Mouse (Mus musculus): Measurements from ENCODE around the gene Tmem161a. TPM values are rescaled to one million over a fixed set of nuclear protein-coding genes. Genes with fewer than 3 reads are reported as not detected.

Tmem161a gene
- polyA plus RNA-seq, 1 experiment, result 22.0 TPM

GRCm38 (mm10) chr8:70216566-70216965, 44.4 kb downstream of the Tmem161a start:
- Histone ChIP-seq H3K4me3 (replicated peaks; ENCODE audit: control insufficient read depth, low read depth, low read length) (no peak overlapping the region), H3K27ac (ENCODE audit: control insufficient read depth, insufficient read depth, low read depth, low read length, poor library complexity) (no peak overlapping the region), H3K4me1 (ENCODE audit: control insufficient read depth, insufficient read depth, low read length) (no peaks in the 10 kb centered on the region; the same call in 1 of the 2 replicates)
- TF ChIP-seq CTCF (IDR thresholded peaks at IDR 0.05; ENCODE audit: control insufficient read depth, insufficient read depth, low read length) (no peak), POLR2A (IDR thresholded peaks at IDR 0.05; ENCODE audit: borderline replicate concordance, control insufficient read depth, low read depth, low read length) (no peak)
- WGBS, result 94% methylated on average over 1 of the region's 1 CpGs

GRCm38 (mm10) chr8:70217441-70217840, 45.3 kb downstream of the Tmem161a start:
- Histone ChIP-seq H3K4me1 (ENCODE audit: control insufficient read depth, insufficient read depth, low read length) (no peaks in the 10 kb centered on the region; the same call in 1 of the 2 replicates), H3K4me3 (replicated peaks; ENCODE audit: control insufficient read depth, low read depth, low read length) (no peak overlapping the region)
- TF ChIP-seq POLR2A (IDR thresholded peaks at IDR 0.05; ENCODE audit: borderline replicate concordance, control insufficient read depth, low read depth, low read length), result no peak
- no peak for TF ChIP-seq CTCF (IDR thresholded peaks at IDR 0.05; ENCODE audit: control insufficient read depth, insufficient read depth, low read length)

GRCm38 (mm10) chr8:70219107-70219684, 47.0 kb downstream of the Tmem161a start:
- no peak overlapping the region for H3K4me3 ChIP-seq (replicated peaks; ENCODE audit: control insufficient read depth, low read depth, low read length)
- H3K4me1 ChIP-seq (ENCODE audit: control insufficient read depth, insufficient read depth, low read length), result no peaks in the 10 kb centered on the region
- TF ChIP-seq POLR2A (IDR thresholded peaks at IDR 0.05; ENCODE audit: borderline replicate concordance, control insufficient read depth, low read depth, low read length) (no peak), CTCF (IDR thresholded peaks at IDR 0.05; ENCODE audit: control insufficient read depth, insufficient read depth, low read length) (no peak)
- 73% methylated on average over 5 of the region's 5 CpGs for WGBS
- H3K27ac ChIP-seq (ENCODE audit: control insufficient read depth, insufficient read depth, low read depth, low read length, poor library complexity), result no peak overlapping the region

More at GRCm38 (mm10) chr8:70217441-70217840, 45.3 kb downstream of the Tmem161a start:
- H3K27ac ChIP-seq (ENCODE audit: control insufficient read depth, insufficient read depth, low read depth, low read length, poor library complexity), result no peak overlapping the region

- WGBS, result 82% methylated on average over 8 of the region's 8 CpGs
- H3K27ac ChIP-seq (ENCODE audit: control insufficient read depth, insufficient read depth, low read depth, low read length, poor library complexity), result no peak overlapping the region; the same call in 1 of the 2 replicates
- no peaks in the 10 kb centered on the region for H3K4me1 ChIP-seq (ENCODE audit: control insufficient read depth, insufficient read depth, low read length)
- TF ChIP-seq CTCF (IDR thresholded peaks at IDR 0.05; ENCODE audit: control insufficient read depth, insufficient read depth, low read length) (no peak), POLR2A (IDR thresholded peaks at IDR 0.05; ENCODE audit: borderline replicate concordance, control insufficient read depth, low read depth, low read length) (peak; percentile 23; the same call in 1 of the 2 replicates)
- H3K4me3 ChIP-seq (replicated peaks; ENCODE audit: control insufficient read depth, low read depth, low read length), result no peak overlapping the region
Measured at GRCm38 (mm10) chr8:70220236-70220840, 48.2 kb downstream of the Tmem161a start.

- Histone ChIP-seq H3K4me3 (replicated peaks; ENCODE audit: control insufficient read depth, low read depth, low read length) (no peak overlapping the region), H3K4me1 (ENCODE audit: control insufficient read depth, insufficient read depth, low read length) (no peaks in the 10 kb centered on the region), H3K27ac (ENCODE audit: control insufficient read depth, insufficient read depth, low read depth, low read length, poor library complexity) (no peak overlapping the region)
- no peak for TF ChIP-seq CTCF (IDR thresholded peaks at IDR 0.05; ENCODE audit: control insufficient read depth, insufficient read depth, low read length)
- TF ChIP-seq POLR2A (IDR thresholded peaks at IDR 0.05; ENCODE audit: borderline replicate concordance, control insufficient read depth, low read depth, low read length), result no peak
- 96% methylated on average over 3 of the region's 3 CpGs for WGBS
Measured at GRCm38 (mm10) chr8:70220911-70221310, 48.8 kb downstream of the Tmem161a start.

- H3K27ac ChIP-seq (ENCODE audit: control insufficient read depth, insufficient read depth, low read depth, low read length, poor library complexity), result no peak overlapping the region
- H3K4me3 ChIP-seq (replicated peaks; ENCODE audit: control insufficient read depth, low read depth, low read length), result no peak overlapping the region
- WGBS, result 86% methylated on average over 12 of the region's 12 CpGs
- TF ChIP-seq CTCF (IDR thresholded peaks at IDR 0.05; ENCODE audit: control insufficient read depth, insufficient read depth, low read length) (no peak), POLR2A (IDR thresholded peaks at IDR 0.05; ENCODE audit: borderline replicate concordance, control insufficient read depth, low read depth, low read length) (no peak)
- no peaks in the 10 kb centered on the region for H3K4me1 ChIP-seq (ENCODE audit: control insufficient read depth, insufficient read depth, low read length)
Measured at GRCm38 (mm10) chr8:70222041-70222440, 49.9 kb downstream of the Tmem161a start.

- no peak overlapping the region for H3K27ac ChIP-seq (ENCODE audit: control insufficient read depth, insufficient read depth, low read depth, low read length, poor library complexity)
- H3K4me3 ChIP-seq (replicated peaks; ENCODE audit: control insufficient read depth, low read depth, low read length), result no peak overlapping the region
- WGBS, result 62% methylated on average over 6 of the region's 6 CpGs
- no peaks in the 10 kb centered on the region for H3K4me1 ChIP-seq (ENCODE audit: control insufficient read depth, insufficient read depth, low read length)
- TF ChIP-seq CTCF (IDR thresholded peaks at IDR 0.05; ENCODE audit: control insufficient read depth, insufficient read depth, low read length) (peak; percentile 61), POLR2A (IDR thresholded peaks at IDR 0.05; ENCODE audit: borderline replicate concordance, control insufficient read depth, low read depth, low read length) (no peak)
Measured at GRCm38 (mm10) chr8:70223341-70223740, 51.2 kb downstream of the Tmem161a start.

- 87% methylated on average over 4 of the region's 4 CpGs for WGBS
- no peaks in the 10 kb centered on the region; the same call in 1 of the 2 replicates for H3K4me1 ChIP-seq (ENCODE audit: control insufficient read depth, insufficient read depth, low read length)
- no peak overlapping the region for H3K27ac ChIP-seq (ENCODE audit: control insufficient read depth, insufficient read depth, low read depth, low read length, poor library complexity)
- no peak overlapping the region for H3K4me3 ChIP-seq (replicated peaks; ENCODE audit: control insufficient read depth, low read depth, low read length)
- TF ChIP-seq CTCF (IDR thresholded peaks at IDR 0.05; ENCODE audit: control insufficient read depth, insufficient read depth, low read length), result no peak
- no peak for TF ChIP-seq POLR2A (IDR thresholded peaks at IDR 0.05; ENCODE audit: borderline replicate concordance, control insufficient read depth, low read depth, low read length)
Measured at GRCm38 (mm10) chr8:70227997-70228396, 55.8 kb downstream of the Tmem161a start.

Data from bone marrow, adult 2 months (tissue).